Mouse (Mus musculus) neural tube, embryonic 15.5 days (tissue): ENCODE data around the gene Trex1. TPM values are rescaled to one million over a fixed set of nuclear protein-coding genes. Genes with fewer than 3 reads are reported as not detected.

Experiments
- ATAC-seq: fragments of 200-750 bp; cut with Nextera tagmentation; 2 replicates; pipeline ENCODE4 v1.8.0; 2017; ENCODE audit warnings: mild to moderate bottlenecking, moderate TSS enrichment, moderate library complexity; ENCODE audit not compliant: low FRiP score
- H3K27ac ChIP-seq: fragments of 300-500 bp; sonication (generic); replicated peaks from 2 replicates; pipeline ENCODE4 v1.5.1; 2015; ENCODE audit warnings: mild to moderate bottlenecking, inconsistent platforms
- H3K27me3 ChIP-seq: fragments of 300-500 bp; sonication (generic); replicated peaks from 2 replicates; pipeline ENCODE4 v1.6.1; 2015; ENCODE audit warnings: inconsistent platforms
- H3K36me3 ChIP-seq: fragments of 300-500 bp; sonication (generic); 2 replicates; pipeline ENCODE4 v1.6.1; 2015; ENCODE audit warnings: inconsistent platforms
- H3K4me1 ChIP-seq: fragments of 300-500 bp; sonication (generic); 2 replicates; pipeline ENCODE4 v1.6.1; 2015; ENCODE audit warnings: inconsistent platforms
- H3K4me2 ChIP-seq: fragments of 300-500 bp; sonication (generic); 2 replicates; pipeline ENCODE4 v1.6.1; 2015; ENCODE audit warnings: inconsistent platforms, mild to moderate bottlenecking, moderate library complexity
- H3K4me3 ChIP-seq: fragments of 300-500 bp; sonication (generic); replicated peaks from 2 replicates; pipeline ENCODE4 v1.5.1; 2015; ENCODE audit warnings: mild to moderate bottlenecking, inconsistent platforms
- H3K9ac ChIP-seq: fragments of 300-500 bp; sonication (generic); replicated peaks from 2 replicates; pipeline ENCODE4 v1.6.1; 2015; ENCODE audit warnings: mild to moderate bottlenecking, inconsistent platforms
- H3K9me3 ChIP-seq: fragments of 300-500 bp; sonication (generic); replicated peaks from 2 replicates; pipeline ENCODE4 v1.6.1; 2016; ENCODE audit warnings: inconsistent platforms
- WGBS: fragments of 180-500 bp; shearing (Covaris S2); methylation state at CpG from one replicate; pipeline ENCODE4 v1.1.7; 2015; ENCODE audit warnings: mixed read lengths; 5-methylcytosine and 5-hydroxymethylcytosine counted together
- polyA plus RNA-seq: library from polyadenylated mRNA; unstranded; fragments of >200 nt; fragmentation: Nextera tagmentation; extraction: Ambion mirVana; gene quantifications from 2 replicates; pipeline ENCODE4 v1.2.1, GENCODE M21; 2015

Trex1 gene
- polyA plus RNA-seq, 1 experiment from 2014 or later, result 13.9 TPM

GRCm38 (mm10) chr9:109084922-109085321 lies 25.4 kb upstream of the Trex1 start:
- Histone ChIP-seq H3K4me2 (no peak overlapping the region), H3K4me3 (no peak overlapping the region), H3K36me3 (peaks cover 13% of the 10 kb centered on the region), H3K9ac (no peak overlapping the region), H3K9me3 (no peaks in the 10 kb centered on the region), H3K27me3 (no peaks in the 10 kb centered on the region), H3K4me1 (peaks cover 31% of the 10 kb centered on the region), H3K27ac (no peak overlapping the region)
- no peak for ATAC-seq
- WGBS, result 20% methylated on average over 2 of the region's 2 CpGs

- no peaks in the 10 kb centered on the region for H3K27me3 ChIP-seq
- peak; percentile 97 for ATAC-seq
- H3K27ac ChIP-seq, result peak within 1 kb of the TSS; percentile 80
- H3K4me2 ChIP-seq, result peak within 1 kb of the TSS; percentile 67
- under 1% methylated on average over 37 of the region's 37 CpGs for WGBS
- H3K9ac ChIP-seq, result peak within 1 kb of the TSS; percentile 87
- H3K4me1 ChIP-seq, result peaks cover 28% of the 10 kb centered on the region
- H3K9me3 ChIP-seq, result no peaks in the 10 kb centered on the region
- peaks cover 22% of the 10 kb centered on the region for H3K36me3 ChIP-seq
- H3K4me3 ChIP-seq, result peak within 1 kb of the TSS; percentile 82
Measured at GRCm38 (mm10) chr9:109082124-109082800, 22.7 kb upstream of the Trex1 start, which contains the start of the genes Ccdc51 and Tma7. Gene Ccdc51, plus strand, starts transcription at chr9:109082493. Gene Tma7, minus strand, starts transcription at chr9:109082587.

DNA sequence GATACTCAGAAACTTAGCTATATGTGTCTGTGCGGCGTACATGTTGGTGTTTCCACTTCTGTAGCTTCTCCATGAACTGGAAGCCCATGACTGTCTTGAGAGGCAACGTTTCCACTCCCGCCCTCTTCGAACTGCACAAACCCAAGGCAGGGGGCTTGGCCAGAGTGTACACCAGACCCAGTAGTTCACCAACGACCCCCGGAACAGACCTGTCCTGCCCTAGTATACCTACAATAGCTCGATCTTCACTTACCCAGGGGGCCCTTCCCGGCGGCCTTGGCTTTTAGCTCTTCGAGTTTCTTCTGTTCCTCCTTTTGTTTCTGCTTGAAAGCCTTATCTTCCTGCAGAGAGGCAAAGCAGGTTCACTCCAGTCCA lies 22.2 kb upstream of the Trex1 start:
- H3K9ac ChIP-seq, result peak overlapping the region; percentile 87
- 5% methylated on average over 11 of the region's 11 CpGs for WGBS
- peak; percentile 35; the same call in 1 of the 2 replicates for ATAC-seq
- peaks cover 22% of the 10 kb centered on the region for H3K36me3 ChIP-seq
- no peaks in the 10 kb centered on the region for H3K27me3 ChIP-seq
- H3K9me3 ChIP-seq, result no peaks in the 10 kb centered on the region
- peak overlapping the region; percentile 80 for H3K27ac ChIP-seq
- H3K4me1 ChIP-seq, result peaks cover 28% of the 10 kb centered on the region
- H3K4me3 ChIP-seq, result peak overlapping the region; percentile 82
- H3K4me2 ChIP-seq, result peak overlapping the region; percentile 67

GRCm38 (mm10) chr9:109080516-109080915 lies 21.0 kb upstream of the Trex1 start:
- Histone ChIP-seq H3K27ac (no peak overlapping the region), H3K4me2 (no peak overlapping the region), H3K36me3 (peaks cover 22% of the 10 kb centered on the region), H3K27me3 (no peaks in the 10 kb centered on the region), H3K4me3 (no peak overlapping the region), H3K9ac (no peak overlapping the region), H3K4me1 (peaks cover 28% of the 10 kb centered on the region), H3K9me3 (no peaks in the 10 kb centered on the region)
- ATAC-seq, result no peak
- 96% methylated on average over 3 of the region's 3 CpGs for WGBS

GRCm38 (mm10) chr9:109073661-109074573 lies 14.4 kb upstream of the Trex1 start, which contains the start of gene Atrip:
Gene Atrip, minus strand, starts transcription at chr9:109074124.
- peak within 1 kb of the TSS; percentile 93 for H3K4me2 ChIP-seq
- H3K9me3 ChIP-seq, result no peaks in the 10 kb centered on the region
- peaks cover 27% of the 10 kb centered on the region for H3K4me1 ChIP-seq
- peaks cover 40% of the 10 kb centered on the region for H3K36me3 ChIP-seq
- H3K9ac ChIP-seq, result peak within 1 kb of the TSS; percentile 93
- H3K27ac ChIP-seq, result peak within 1 kb of the TSS; percentile 86
- no peaks in the 10 kb centered on the region for H3K27me3 ChIP-seq
- WGBS, result under 1% methylated on average over 57 of the region's 57 CpGs
- peak within 1 kb of the TSS; percentile 90 for H3K4me3 ChIP-seq
- peak; percentile 96 for ATAC-seq

DNA sequence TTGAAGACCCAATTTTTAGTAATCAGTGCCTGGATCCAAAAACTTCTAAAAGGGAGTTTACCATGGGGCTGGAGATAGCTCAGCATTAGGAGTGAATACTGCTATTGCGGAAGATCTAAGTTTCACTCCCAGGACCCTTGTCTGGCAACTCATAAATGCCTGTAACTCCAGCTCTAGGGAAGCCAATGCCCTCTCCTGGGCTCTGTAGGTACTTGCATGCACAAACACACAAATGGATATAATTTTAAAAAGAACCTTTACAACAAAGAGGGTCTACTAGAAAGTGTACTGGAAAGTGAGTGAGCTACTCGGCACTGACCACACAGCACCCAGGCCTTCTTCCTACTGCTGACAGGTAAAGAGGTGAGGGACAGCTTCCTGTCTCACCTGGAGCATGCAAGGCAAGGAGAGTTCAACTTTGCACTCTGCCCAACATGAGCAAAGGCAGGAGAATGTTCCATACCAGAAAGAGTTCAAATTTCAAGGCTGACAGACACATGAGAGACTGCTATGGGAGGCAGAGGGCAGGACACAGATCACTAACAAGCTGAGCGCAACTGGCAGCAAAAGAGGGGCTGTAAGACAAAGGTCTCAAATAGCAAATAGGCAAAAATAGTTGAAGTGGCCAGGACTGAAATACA lies 8.7 kb upstream of the Trex1 start:
- no peaks in the 10 kb centered on the region for H3K27me3 ChIP-seq
- WGBS, result 96% methylated on average over 3 of the region's 3 CpGs
- no peak overlapping the region for H3K4me3 ChIP-seq
- H3K9ac ChIP-seq, result no peak overlapping the region
- no peak overlapping the region for H3K4me2 ChIP-seq
- peaks cover 15% of the 10 kb centered on the region for H3K4me1 ChIP-seq
- ATAC-seq, result no peak
- H3K9me3 ChIP-seq, result no peaks in the 10 kb centered on the region
- H3K36me3 ChIP-seq, result peaks cover 84% of the 10 kb centered on the region
- no peak overlapping the region for H3K27ac ChIP-seq

GRCm38 (mm10) chr9:109060898-109061295 lies 1.4 kb upstream of the Trex1 start:
- Histone ChIP-seq H3K4me3 (no peak overlapping the region), H3K9me3 (no peaks in the 10 kb centered on the region), H3K27me3 (no peaks in the 10 kb centered on the region), H3K4me2 (no peak overlapping the region), H3K36me3 (peaks cover 72% of the 10 kb centered on the region), H3K27ac (no peak overlapping the region), H3K9ac (no peak overlapping the region), H3K4me1 (peaks cover 20% of the 10 kb centered on the region)
- ATAC-seq, result no peak
- 91% methylated on average over 5 of the region's 5 CpGs for WGBS

- Histone ChIP-seq H3K9ac (no peak overlapping the region), H3K27ac (peak overlapping the region; percentile 83; the same call in 1 of the 2 replicates)
- 92% methylated on average over 16 of the region's 16 CpGs for WGBS
Measured at GRCm38 (mm10) chr9:109060184-109060897, 807 bp upstream of the Trex1 start.

DNA sequence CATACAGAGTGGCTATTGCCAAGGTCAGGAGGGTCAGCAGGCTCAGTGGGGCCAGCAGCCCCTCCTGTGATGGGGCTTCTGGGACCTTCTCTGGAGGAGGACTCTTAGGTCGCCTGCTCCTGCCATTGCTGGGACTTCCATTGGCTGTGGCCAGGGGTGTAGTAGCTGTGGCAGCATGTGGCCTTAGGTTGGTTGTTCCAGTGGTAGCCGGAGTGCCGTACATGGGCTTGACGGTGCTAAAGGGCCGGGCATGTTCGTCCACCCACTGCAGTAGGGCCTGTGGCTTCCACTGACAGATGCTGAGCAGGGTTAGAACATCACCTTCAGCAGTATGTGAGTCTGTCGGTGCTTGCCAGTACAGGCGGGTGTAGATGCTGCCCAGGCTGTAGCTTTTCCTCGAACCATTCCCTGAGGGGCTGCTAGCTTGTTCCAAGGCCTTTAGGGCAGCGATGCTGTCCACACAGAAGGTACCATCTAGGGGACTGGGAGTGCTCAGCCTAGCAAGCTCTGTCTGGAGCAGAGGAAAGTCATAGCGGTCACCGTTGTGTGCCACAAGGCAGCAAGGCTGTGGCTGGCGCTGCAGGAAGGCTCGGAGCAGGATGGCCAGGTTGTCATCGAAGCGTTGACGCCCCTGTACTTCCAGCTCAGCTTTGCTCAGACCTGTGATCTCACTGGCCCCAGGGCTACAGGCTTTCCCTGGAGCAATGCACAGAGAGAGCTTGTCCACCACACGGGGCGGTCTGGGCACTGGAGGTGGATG lies 1.3 kb downstream of the Trex1 start:
- WGBS, result 94% methylated on average over 19 of the region's 19 CpGs
- peak overlapping the region; percentile 35; the same call in 1 of the 2 replicates for H3K4me3 ChIP-seq
- H3K27me3 ChIP-seq, result no peaks in the 10 kb centered on the region
- ATAC-seq, result no peak
- H3K36me3 ChIP-seq, result peaks cover 45% of the 10 kb centered on the region
- no peaks in the 10 kb centered on the region for H3K9me3 ChIP-seq
- 0 out of 2 replicates have a peak overlapping the region, but pooled peaks have one; percentile 83 for H3K27ac ChIP-seq
- peak overlapping the region; percentile 33; the same call in 1 of the 2 replicates for H3K9ac ChIP-seq
- peak overlapping the region; percentile 56; the same call in 1 of the 2 replicates for H3K4me2 ChIP-seq
- peaks cover 33% of the 10 kb centered on the region for H3K4me1 ChIP-seq

More at GRCm38 (mm10) chr9:109060184-109060897, 807 bp upstream of the Trex1 start:
- ATAC-seq, result no peak
- Histone ChIP-seq H3K4me1 (peaks cover 24% of the 10 kb centered on the region), H3K4me3 (no peak overlapping the region), H3K4me2 (no peak overlapping the region), H3K27me3 (no peaks in the 10 kb centered on the region), H3K9me3 (no peaks in the 10 kb centered on the region), H3K36me3 (peaks cover 67% of the 10 kb centered on the region)

GRCm38 (mm10) chr9:109057543-109057942 lies 2.0 kb downstream of the Trex1 start:
- Histone ChIP-seq H3K9ac (no peak overlapping the region; the same call in 1 of the 2 replicates), H3K4me3 (no peak overlapping the region), H3K9me3 (no peaks in the 10 kb centered on the region), H3K27ac (no peak overlapping the region), H3K4me2 (no peak overlapping the region), H3K36me3 (peaks cover 39% of the 10 kb centered on the region), H3K4me1 (peaks cover 33% of the 10 kb centered on the region), H3K27me3 (no peaks in the 10 kb centered on the region)
- 95% methylated on average over 5 of the region's 5 CpGs for WGBS
- no peak for ATAC-seq
